Mouse (Mus musculus) spleen, adult 2 months (tissue): ENCODE measurements around the gene Aldh4a1.

Source experiments
- CTCF ChIP-seq: fragments of 200-500 bp; IDR thresholded peaks from 2 replicates; pipeline ENCODE4 v1.5.1; 2011; ENCODE audit warnings: mild to moderate bottlenecking, inconsistent platforms; ENCODE audit not compliant: insufficient read depth, insufficient read length, insufficient replicate concordance; ENCODE audit errors: extremely low read depth
- POLR2A ChIP-seq: fragments of 200-500 bp; IDR thresholded peaks from 2 replicates; pipeline ENCODE4 v1.6.1; 2011; ENCODE audit warnings: low read depth, low read length, inconsistent platforms

DNA sequence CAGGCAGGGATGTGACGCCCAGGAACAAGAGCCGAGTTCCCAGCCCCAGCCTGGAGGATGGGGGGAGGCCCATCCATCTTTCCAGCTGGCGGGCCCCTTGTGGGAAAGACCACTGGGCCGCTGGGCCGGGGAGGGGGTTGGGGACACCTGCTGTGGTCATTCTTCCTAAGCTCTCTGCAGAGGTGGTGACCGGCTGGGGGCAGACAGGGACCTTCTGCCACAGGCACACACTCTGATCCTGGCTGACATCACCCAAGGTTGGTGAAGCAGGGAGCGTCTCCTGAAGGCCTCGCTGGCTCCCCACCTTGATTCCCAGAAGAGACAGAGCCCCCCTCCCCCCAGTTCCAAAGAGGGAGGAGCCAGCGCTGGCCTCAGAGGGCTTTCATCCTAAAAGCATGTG is 75.1 kb downstream of the Aldh4a1 start:
- TF ChIP-seq POLR2A (no peak), CTCF (no peak)
